Mouse (Mus musculus) forebrain, embryonic 16.5 days (tissue): Measurements from ENCODE around the gene Peg10. TPM values are rescaled to one million over a fixed set of nuclear protein-coding genes. Genes with fewer than 3 reads are reported as not detected.
"Not testable (repeated sequence)": the region's sequence is repeated elsewhere in the genome, so short reads cannot be mapped to it uniquely, and the experiment has no call there.

ENCODE experiments used
- ATAC-seq: fragments of 200-750 bp; cut with Nextera tagmentation; 2 replicates; pipeline ENCODE4 v1.8.0; 2017; ENCODE audit warnings: mild to moderate bottlenecking, moderate library complexity
- H3K27ac ChIP-seq: fragments of 300-500 bp; sonication (generic); 2 replicates; pipeline ENCODE4 v1.5.1; 2014; ENCODE audit warnings: low read length, control low read depth
- H3K27me3 ChIP-seq: fragments of 300-500 bp; sonication (generic); replicated peaks from 2 replicates; pipeline ENCODE4 v1.6.1; 2014; ENCODE audit warnings: low read length; ENCODE audit not compliant: control insufficient read depth, insufficient read depth
- H3K36me3 ChIP-seq: fragments of 300-500 bp; sonication (generic); 2 replicates; pipeline ENCODE4 v1.6.1; 2014; ENCODE audit not compliant: control insufficient read depth, insufficient read depth
- H3K4me1 ChIP-seq: fragments of 300-500 bp; sonication (generic); replicated peaks from 2 replicates; pipeline ENCODE4 v1.6.1; 2014; ENCODE audit warnings: low read length; ENCODE audit not compliant: control insufficient read depth, insufficient read depth
- H3K4me2 ChIP-seq: fragments of 300-500 bp; sonication (generic); 2 replicates; pipeline ENCODE4 v1.6.1; 2014; ENCODE audit warnings: mild to moderate bottlenecking, low read length, control low read depth
- H3K4me3 ChIP-seq: fragments of 300-500 bp; sonication (generic); replicated peaks from 2 replicates; pipeline ENCODE4 v1.5.1; 2014; ENCODE audit warnings: mild to moderate bottlenecking, low read length, control low read depth
- H3K9ac ChIP-seq: fragments of 300-500 bp; sonication (generic); replicated peaks from 2 replicates; pipeline ENCODE4 v1.6.1; 2014; ENCODE audit warnings: low read depth, low read length, control low read depth
- H3K9me3 ChIP-seq: fragments of 300-500 bp; sonication (generic); 2 replicates; pipeline ENCODE4 v1.6.1; 2016; ENCODE audit warnings: low read length; ENCODE audit not compliant: control insufficient read depth
- WGBS: fragments of 180-500 bp; shearing (Covaris S2); extraction: QIAGEN DNeasy Blood & Tissue Kit; methylation state at CpG from one replicate; pipeline ENCODE4 v1.1.7; 2014; 5-methylcytosine and 5-hydroxymethylcytosine counted together
- polyA plus RNA-seq: library from polyadenylated mRNA; unstranded; fragments of >200 nt; fragmentation: Nextera tagmentation; extraction: Ambion mirVana; gene quantifications from 2 replicates; pipeline ENCODE4 v1.2.1, GENCODE M21; 2015

The Peg10 gene
- polyA plus RNA-seq, 1 experiment from 2014 or later: 5.0 TPM

DNA sequence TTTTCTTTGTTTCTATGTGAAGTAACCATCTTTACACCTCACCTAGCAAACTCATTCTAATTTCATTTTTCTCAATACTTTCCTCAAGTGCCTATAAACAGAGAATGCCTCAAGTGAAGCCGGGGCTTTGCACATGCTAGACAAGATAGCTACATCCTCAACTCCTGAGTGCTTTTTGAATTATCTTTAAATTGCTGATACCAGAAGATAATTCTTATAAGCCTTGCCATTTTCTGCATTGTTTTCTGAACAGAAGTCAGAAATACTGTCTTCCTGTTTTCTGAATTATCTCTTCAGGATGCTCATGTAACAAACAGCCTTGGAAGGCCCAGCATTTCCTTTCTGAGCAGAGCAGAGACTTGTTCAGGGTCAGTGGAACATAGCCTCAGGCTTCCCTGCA, 49.2 kb downstream of the Peg10 start:
- Histone ChIP-seq H3K27me3 (no peaks in the 10 kb centered on the region), H3K9ac (no peak overlapping the region), H3K4me2 (no peak overlapping the region), H3K4me1 (no peaks in the 10 kb centered on the region), H3K4me3 (no peak overlapping the region), H3K36me3 (no peaks in the 10 kb centered on the region), H3K9me3 (no peaks in the 10 kb centered on the region), H3K27ac (no peak overlapping the region)
- no peak for ATAC-seq
- WGBS: 97% methylated on average over 1 of the region's 1 CpGs

DNA sequence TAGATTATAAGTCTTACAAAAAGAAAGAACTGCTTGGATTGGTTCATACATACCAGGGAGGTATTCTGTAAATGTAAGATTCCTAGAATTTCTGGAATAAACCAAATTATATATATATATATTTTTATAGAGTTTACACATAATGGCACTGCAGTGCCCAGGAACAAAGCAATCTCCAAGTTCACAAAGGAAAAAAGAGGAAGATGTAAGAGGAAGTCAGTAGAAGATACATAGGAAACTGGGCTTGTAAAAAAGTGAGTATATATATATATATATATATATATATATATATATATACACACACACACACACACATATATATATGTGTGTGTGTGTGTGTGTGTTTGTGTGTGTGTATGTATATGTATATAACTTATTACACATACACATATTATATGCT, 50.2 kb downstream of the Peg10 start:
- H3K27me3 ChIP-seq, H3K9ac ChIP-seq, H3K36me3 ChIP-seq, H3K9me3 ChIP-seq, ATAC-seq, H3K27ac ChIP-seq, H3K4me2 ChIP-seq, H3K4me3 ChIP-seq, H3K4me1 ChIP-seq: not testable (repeated sequence)

DNA sequence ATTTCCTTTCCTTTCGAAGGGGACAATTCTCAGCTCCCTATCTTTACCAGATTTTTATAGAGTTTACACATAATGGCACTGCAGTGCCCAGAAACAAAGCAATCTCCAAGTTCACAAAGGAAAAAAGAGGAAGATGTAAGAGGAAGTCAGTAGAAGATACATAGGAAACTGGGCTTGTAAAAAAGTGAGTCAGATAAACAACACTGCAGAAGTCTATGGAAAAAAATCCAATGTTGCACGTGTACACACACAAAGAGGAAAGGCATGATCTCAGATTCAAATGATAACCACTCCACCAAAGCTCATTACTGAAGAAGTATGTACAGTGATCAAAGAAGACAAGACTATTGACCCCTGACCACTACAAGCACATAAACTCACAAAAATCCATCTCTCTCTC, 51.3 kb downstream of the Peg10 start:
- Histone ChIP-seq H3K4me1 (no peaks in the 10 kb centered on the region), H3K4me2 (no peak overlapping the region), H3K4me3 (no peak overlapping the region), H3K9me3 (no peaks in the 10 kb centered on the region), H3K27me3 (no peaks in the 10 kb centered on the region), H3K9ac (no peak overlapping the region), H3K27ac (no peak overlapping the region), H3K36me3 (no peaks in the 10 kb centered on the region)
- ATAC-seq: no peak
- WGBS: 80% methylated on average over 2 of the region's 2 CpGs

DNA sequence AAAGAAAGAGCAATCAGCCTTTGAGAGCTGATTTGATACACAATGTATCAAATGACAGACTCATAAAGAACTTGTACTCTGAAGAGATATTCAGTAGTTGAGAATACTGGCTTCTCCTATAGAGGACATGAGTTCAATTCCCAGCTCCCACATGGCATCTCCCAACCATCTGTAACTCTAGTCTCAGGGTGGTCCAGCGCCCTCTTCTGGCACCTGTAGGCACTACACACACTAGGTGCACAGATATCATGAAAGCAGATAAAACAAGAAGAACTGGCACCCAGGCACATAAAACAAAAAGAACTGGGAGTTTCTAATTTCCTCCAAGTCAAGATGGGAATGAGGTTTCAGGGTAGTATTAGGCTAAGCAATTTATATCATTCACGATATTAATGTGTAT, 52.3 kb downstream of the Peg10 start:
- Histone ChIP-seq H3K4me2 (no peak overlapping the region), H3K4me3 (no peak overlapping the region), H3K36me3 (no peaks in the 10 kb centered on the region), H3K4me1 (no peaks in the 10 kb centered on the region), H3K27me3 (no peaks in the 10 kb centered on the region), H3K27ac (no peak overlapping the region), H3K9ac (no peak overlapping the region), H3K9me3 (no peaks in the 10 kb centered on the region)
- no peak for ATAC-seq
- 93% methylated on average over 2 of the region's 2 CpGs for WGBS

DNA sequence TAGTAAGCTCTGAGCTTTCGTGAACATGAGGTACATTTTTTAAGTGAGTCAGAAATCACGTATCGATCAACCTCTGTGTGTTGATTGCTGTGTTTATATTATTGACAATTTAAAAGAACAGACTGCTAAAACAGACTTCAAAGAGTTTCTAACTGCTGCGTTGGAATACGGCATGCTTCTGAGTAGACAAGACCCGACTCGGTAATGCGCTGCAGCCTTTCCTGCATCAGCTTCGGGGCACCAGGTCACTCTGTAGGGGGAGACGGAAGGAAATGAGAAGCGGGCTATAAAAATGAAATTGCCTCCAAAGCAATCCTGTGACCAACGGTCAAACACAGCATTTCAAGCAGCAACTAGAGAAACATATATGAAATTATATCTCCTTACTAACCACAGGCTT, 59.9 kb downstream of the Peg10 start:
- Histone ChIP-seq H3K36me3 (no peaks in the 10 kb centered on the region), H3K9me3 (no peaks in the 10 kb centered on the region), H3K4me3 (no peak overlapping the region), H3K4me2 (no peak overlapping the region), H3K9ac (no peak overlapping the region), H3K27ac (no peak overlapping the region), H3K4me1 (no peaks in the 10 kb centered on the region), H3K27me3 (no peaks in the 10 kb centered on the region)
- 84% methylated on average over 12 of the region's 12 CpGs for WGBS
- no peak for ATAC-seq

Other genes starting within 250 kb of the Peg10 start
- gene Col1a2, start 242.5 kb upstream of the Peg10 start, polyA plus RNA-seq: 42.8 and 119 TPM in 2 replicates
- 36.8 and 41.7 TPM in 2 replicates for gene Casd1, start 146.5 kb upstream of the Peg10 start, polyA plus RNA-seq
- 53.7 and 57.1 TPM in 2 replicates for gene Sgce, start 99 bp upstream of the Peg10 start, polyA plus RNA-seq
- 33.2 and 41.7 TPM in 2 replicates for gene Ppp1r9a, start 155.6 kb downstream of the Peg10 start, polyA plus RNA-seq